Mouse (Mus musculus) bone marrow, adult 2 months (tissue): ENCODE measurements around the gene Il23a. TPM values are rescaled to one million over a fixed set of nuclear protein-coding genes. Genes with fewer than 3 reads are reported as not detected.
"Not testable (repeated sequence)": the region's sequence is repeated elsewhere in the genome, so short reads cannot be mapped to it uniquely, and the experiment has no call there.

Experiments
- H3K27ac ChIP-seq: fragments of 200-500 bp; 2 replicates; pipeline ENCODE4 v1.5.1; 2012; ENCODE audit warnings: low read depth, mild to moderate bottlenecking, control low read depth, inconsistent platforms, low read length; ENCODE audit not compliant: control insufficient read depth, poor library complexity, insufficient read depth
- H3K4me1 ChIP-seq: fragments of 200-500 bp; 2 replicates; pipeline ENCODE4 v1.6.1; 2011; ENCODE audit warnings: low read length; ENCODE audit not compliant: control insufficient read depth, insufficient read depth
- H3K4me3 ChIP-seq: fragments of 200-500 bp; replicated peaks from 2 replicates; pipeline ENCODE3; 2011; ENCODE audit warnings: mild to moderate bottlenecking, low read depth, low read length, control low read depth; ENCODE audit not compliant: control insufficient read depth
- CTCF ChIP-seq: fragments of 200-500 bp; IDR thresholded peaks from 2 replicates; pipeline ENCODE4 v1.5.1; 2011; ENCODE audit warnings: low read length, control low read depth; ENCODE audit not compliant: control insufficient read depth, insufficient read depth
- POLR2A ChIP-seq: fragments of 200-500 bp; IDR thresholded peaks from 2 replicates; pipeline ENCODE4 v1.6.1; 2011; ENCODE audit warnings: low read depth, mild to moderate bottlenecking, control low read depth, low read length, borderline replicate concordance; ENCODE audit not compliant: control insufficient read depth
- WGBS: fragments of 180-500 bp; shearing (Covaris S2); methylation state at CpG from one replicate; pipeline ENCODE4 v1.1.7; 2018; 5-methylcytosine and 5-hydroxymethylcytosine counted together
- polyA plus RNA-seq: library from polyadenylated mRNA; stranded (reverse); fragments of >200 nt; gene quantifications from 2 replicates; pipeline ENCODE4 v1.2.4, GENCODE M21; 2011; ENCODE audit warnings: low replicate concordance; ENCODE audit not compliant: missing spikeins, insufficient read depth, insufficient read length

Il23a gene
- polyA plus RNA-seq, 1 experiment, result 1.5 TPM

GRCm38 (mm10) chr10:128282886-128283450, 15.6 kb downstream of the Il23a start:
- Histone ChIP-seq H3K4me1 (no peaks in the 10 kb centered on the region), H3K4me3 (no peak overlapping the region), H3K27ac (no peak overlapping the region)
- TF ChIP-seq CTCF, result no peak
- no peak for TF ChIP-seq POLR2A
- 90% methylated on average over 20 of the region's 20 CpGs for WGBS

- no peak overlapping the region for H3K4me3 ChIP-seq
- TF ChIP-seq POLR2A, result no peak
- TF ChIP-seq CTCF, result no peak
- WGBS, result 91% methylated on average over 14 of the region's 14 CpGs
- H3K4me1 ChIP-seq, result no peaks in the 10 kb centered on the region
- H3K27ac ChIP-seq, result no peak overlapping the region
Observed at GRCm38 (mm10) chr10:128281682-128282081, 16.9 kb downstream of the Il23a start.

- no peaks in the 10 kb centered on the region for H3K4me1 ChIP-seq
- H3K4me3 ChIP-seq, result no peak overlapping the region
- 85% methylated on average over 6 of the region's 6 CpGs for WGBS
- H3K27ac ChIP-seq, result no peak overlapping the region
- no peak for TF ChIP-seq CTCF
- no peak for TF ChIP-seq POLR2A
Observed at GRCm38 (mm10) chr10:128280943-128281342, 17.6 kb downstream of the Il23a start.

GRCm38 (mm10) chr10:128278158-128278557, 20.4 kb downstream of the Il23a start:
- Histone ChIP-seq H3K4me1 (no peaks in the 10 kb centered on the region), H3K27ac (no peak overlapping the region), H3K4me3 (no peak overlapping the region)
- no peak for TF ChIP-seq POLR2A
- no peak for TF ChIP-seq CTCF
- WGBS, result 81% methylated on average over 6 of the region's 6 CpGs

- H3K4me3 ChIP-seq, H3K4me1 ChIP-seq, H3K27ac ChIP-seq: not testable (repeated sequence)
- WGBS, result 97% methylated on average over 1 of the region's 1 CpGs
Observed at GRCm38 (mm10) chr10:128275374-128275773, 23.2 kb downstream of the Il23a start.

- not testable (repeated sequence) for H3K4me1 ChIP-seq, H3K27ac ChIP-seq, H3K4me3 ChIP-seq
- WGBS, result 79% methylated on average over 7 of the region's 7 CpGs
Observed at GRCm38 (mm10) chr10:128272819-128273439, 25.6 kb downstream of the Il23a start.

GRCm38 (mm10) chr10:128271883-128272282, 26.7 kb downstream of the Il23a start:
- H3K4me1 ChIP-seq, result no peaks in the 10 kb centered on the region; the same call in 1 of the 2 replicates
- 58% methylated on average over 2 of the region's 2 CpGs for WGBS
- H3K27ac ChIP-seq, result no peak overlapping the region
- TF ChIP-seq CTCF, result no peak
- no peak for TF ChIP-seq POLR2A
- H3K4me3 ChIP-seq, result no peak overlapping the region

GRCm38 (mm10) chr10:128270866-128271265, 27.7 kb downstream of the Il23a start:
- Histone ChIP-seq H3K4me1 (no peaks in the 10 kb centered on the region; the same call in 1 of the 2 replicates), H3K27ac (peak overlapping the region; percentile 79), H3K4me3 (peak overlapping the region; percentile 89)
- TF ChIP-seq POLR2A (no peak), CTCF (no peak)
- 34% methylated on average over 7 of the region's 7 CpGs for WGBS

GRCm38 (mm10) chr10:128270287-128270841, 28.2 kb downstream of the Il23a start, which contains the start of gene Stat2:
TSS of gene Stat2 (plus strand) at chr10:128270559.
- peak within 1 kb of the TSS; percentile 89 for H3K4me3 ChIP-seq
- TF ChIP-seq CTCF (no peak), POLR2A (peak; percentile 96)
- WGBS, result under 1% methylated on average over 43 of the region's 43 CpGs
- H3K27ac ChIP-seq, result peak within 1 kb of the TSS; percentile 79
- no peaks in the 10 kb centered on the region; the same call in 1 of the 2 replicates for H3K4me1 ChIP-seq
